Mouse (Mus musculus) myocyte (in vitro differentiated cells): ENCODE data around the gene Kcnq1. TPM values are rescaled to one million over a fixed set of nuclear protein-coding genes. Genes with fewer than 3 reads are reported as not detected.

Experiments
- H3K27me3 ChIP-seq: one replicate; pipeline ENCODE4 v1.6.1; 2011; ENCODE audit not compliant: control insufficient read depth, insufficient read depth, insufficient read length
- H3K36me3 ChIP-seq: one replicate; pipeline ENCODE4 v1.6.1; 2011; ENCODE audit not compliant: control insufficient read depth, insufficient read depth
- H3K4me2 ChIP-seq: one replicate; pipeline ENCODE4 v1.6.1; 2011; ENCODE audit warnings: low read depth, control low read depth
- H3K4me3 ChIP-seq: one replicate; pipeline ENCODE4 v1.5.1; 2011; ENCODE audit warnings: mild to moderate bottlenecking, control low read depth, moderate library complexity
- H3K79me2 ChIP-seq: one replicate; pipeline ENCODE4 v1.6.1; 2011; ENCODE audit not compliant: control insufficient read depth, insufficient read depth
- H3ac ChIP-seq: one replicate; pipeline ENCODE4 v1.6.1; 2011; ENCODE audit not compliant: control insufficient read depth, insufficient read length
- CEBPB ChIP-seq: IDR thresholded peaks from 2 replicates; pipeline ENCODE4 v1.6.1; 2011; ENCODE audit warnings: mild to moderate bottlenecking, moderate library complexity; ENCODE audit not compliant: poor library complexity, insufficient read depth, severe bottlenecking
- E2F4 ChIP-seq: IDR thresholded peaks from one replicate; pipeline ENCODE4 v1.6.1; 2011; ENCODE audit warnings: mild to moderate bottlenecking, control low read depth, moderate library complexity; ENCODE audit not compliant: insufficient read depth
- MAX ChIP-seq: IDR thresholded peaks from one replicate; pipeline ENCODE4 v1.6.1; 2011; ENCODE audit warnings: low read depth, mild to moderate bottlenecking, control low read depth
- MYOD1 ChIP-seq, 3 experiments: IDR thresholded peaks; one replicate each; pipeline ENCODE4 v1.6.1; 2011; ENCODE audit warnings: control low read depth in 2 of 3, low read depth in 2 of 3, mild to moderate bottlenecking in 2 of 3, moderate library complexity in 1 of 3; ENCODE audit not compliant: insufficient read length in 2 of 3, control insufficient read depth in 1 of 3
- MYOG ChIP-seq, 3 experiments: IDR thresholded peaks; one replicate each; pipeline ENCODE4 v1.6.1; 2011; ENCODE audit warnings: control low read depth in 2 of 3, low read depth in 2 of 3, mild to moderate bottlenecking in 2 of 3; ENCODE audit not compliant: insufficient read length in 2 of 3, control insufficient read depth in 1 of 3, insufficient read depth in 1 of 3
- POLR2A ChIP-seq: IDR thresholded peaks from one replicate; pipeline ENCODE4 v1.6.1; 2011; ENCODE audit warnings: low read depth, mild to moderate bottlenecking, control low read depth, moderate library complexity; ENCODE audit not compliant: insufficient read length
- POLR2AphosphoS2 ChIP-seq: IDR thresholded peaks from one replicate; pipeline ENCODE4 v1.6.1; 2011; ENCODE audit warnings: low read depth, control low read depth; ENCODE audit not compliant: insufficient read length
- REST ChIP-seq: IDR thresholded peaks from one replicate; pipeline ENCODE4 v1.6.1; 2011; ENCODE audit warnings: mild to moderate bottlenecking, control low read depth, moderate library complexity; ENCODE audit not compliant: insufficient read depth, insufficient read length
- SRF ChIP-seq: IDR thresholded peaks from one replicate; pipeline ENCODE4 v1.6.1; 2011; ENCODE audit warnings: low read depth; ENCODE audit not compliant: control insufficient read depth, insufficient read length
- TCF12 ChIP-seq: IDR thresholded peaks from one replicate; pipeline ENCODE4 v1.6.1; 2011; ENCODE audit warnings: mild to moderate bottlenecking, control low read depth; ENCODE audit not compliant: poor library complexity, insufficient read depth, severe bottlenecking
- TCF3 ChIP-seq: IDR thresholded peaks from one replicate; pipeline ENCODE4 v1.6.1; 2011; ENCODE audit warnings: low read depth, control low read depth; ENCODE audit not compliant: insufficient read length
- USF1 ChIP-seq: IDR thresholded peaks from one replicate; pipeline ENCODE4 v1.6.1; 2011; ENCODE audit warnings: low read depth, mild to moderate bottlenecking, control low read depth, moderate library complexity
- polyA plus RNA-seq: library from polyadenylated mRNA; unstranded; fragments of >200 nt; fragmentation: generic; extraction: Trizol; gene quantifications from one replicate; pipeline ENCODE4 v1.2.1, GENCODE M21; 2012; ENCODE audit warnings: missing spikeins

The Kcnq1 gene
- polyA plus RNA-seq, 1 experiment: 0.12 TPM

GRCm38 (mm10) chr7:143198443-143198842, 92.3 kb downstream of the Kcnq1 start:
- Histone ChIP-seq H3ac (no peak overlapping the region), H3K27me3 (peaks cover 38% of the 10 kb centered on the region), H3K36me3 (no peaks in the 10 kb centered on the region), H3K4me3 (no peak overlapping the region), H3K79me2 (no peaks in the 10 kb centered on the region), H3K4me2 (no peak overlapping the region)
- TF ChIP-seq POLR2A (no peak), MAX (no peak), MYOD1 (IDR thresholded peaks at IDR 0.05; ENCODE audit: control insufficient read depth in 1 of 3, insufficient read length in 2 of 3, low read depth in 2 of 3) (no peak), REST (no peak), TCF12 (no peak), MYOG (IDR thresholded peaks at IDR 0.05; ENCODE audit: control insufficient read depth in 1 of 3, insufficient read depth in 1 of 3, insufficient read length in 2 of 3, low read depth in 2 of 3) (no peak), CEBPB (no peak), E2F4 (no peak), SRF (no peak), POLR2AphosphoS2 (no peak)

GRCm38 (mm10) chr7:143201255-143201654, 95.1 kb downstream of the Kcnq1 start:
- TF ChIP-seq POLR2A (no peak), MYOD1 (IDR thresholded peaks at IDR 0.05; ENCODE audit: control insufficient read depth in 1 of 3, insufficient read length in 2 of 3, low read depth in 2 of 3) (no peak), MYOG (IDR thresholded peaks at IDR 0.05; ENCODE audit: control insufficient read depth in 1 of 3, insufficient read depth in 1 of 3, insufficient read length in 2 of 3, low read depth in 2 of 3) (no peak), REST (no peak)
- no peaks in the 10 kb centered on the region for H3K79me2 ChIP-seq

GRCm38 (mm10) chr7:143203897-143204296, 97.7 kb downstream of the Kcnq1 start:
- Histone ChIP-seq H3ac (no peak overlapping the region), H3K4me2 (no peak overlapping the region), H3K79me2 (no peaks in the 10 kb centered on the region), H3K4me3 (no peak overlapping the region), H3K27me3 (peaks cover 7% of the 10 kb centered on the region), H3K36me3 (no peaks in the 10 kb centered on the region)
- TF ChIP-seq MYOD1 (IDR thresholded peaks at IDR 0.05; ENCODE audit: control insufficient read depth in 1 of 3, insufficient read length in 2 of 3, low read depth in 2 of 3) (no peak), MAX (no peak), REST (no peak), E2F4 (no peak), USF1 (no peak), POLR2AphosphoS2 (no peak), TCF12 (no peak), POLR2A (no peak), TCF3 (no peak), SRF (no peak), CEBPB (no peak), MYOG (IDR thresholded peaks at IDR 0.05; ENCODE audit: control insufficient read depth in 1 of 3, insufficient read depth in 1 of 3, insufficient read length in 2 of 3, low read depth in 2 of 3) (no peak)

More at GRCm38 (mm10) chr7:143201255-143201654, 95.1 kb downstream of the Kcnq1 start:
- no peak overlapping the region for H3ac ChIP-seq
- H3K4me2 ChIP-seq: no peak overlapping the region
- peaks cover 25% of the 10 kb centered on the region for H3K27me3 ChIP-seq
- H3K4me3 ChIP-seq: no peak overlapping the region
- no peaks in the 10 kb centered on the region for H3K36me3 ChIP-seq

- Histone ChIP-seq H3ac (no peak overlapping the region), H3K4me3 (no peak overlapping the region), H3K79me2 (no peaks in the 10 kb centered on the region), H3K36me3 (no peaks in the 10 kb centered on the region), H3K4me2 (no peak overlapping the region), H3K27me3 (no peaks in the 10 kb centered on the region)
- TF ChIP-seq MYOG (IDR thresholded peaks at IDR 0.05; ENCODE audit: control insufficient read depth in 1 of 3, insufficient read depth in 1 of 3, insufficient read length in 2 of 3, low read depth in 2 of 3) (no peak), POLR2A (no peak), E2F4 (no peak), REST (no peak), POLR2AphosphoS2 (no peak), MAX (no peak), CEBPB (no peak), MYOD1 (IDR thresholded peaks at IDR 0.05; ENCODE audit: control insufficient read depth in 1 of 3, insufficient read length in 2 of 3, low read depth in 2 of 3) (no peak), TCF3 (no peak), SRF (no peak), USF1 (no peak), TCF12 (no peak)
Observed at GRCm38 (mm10) chr7:143207044-143207443, 100.9 kb downstream of the Kcnq1 start.

GRCm38 (mm10) chr7:143210796-143211195, 104.6 kb downstream of the Kcnq1 start:
- H3ac ChIP-seq: no peak overlapping the region
- TF ChIP-seq USF1 (no peak), REST (no peak), TCF3 (no peak), CEBPB (no peak), TCF12 (no peak), MAX (no peak), MYOD1 (IDR thresholded peaks at IDR 0.05; ENCODE audit: control insufficient read depth in 1 of 3, insufficient read length in 2 of 3, low read depth in 2 of 3) (no peak), POLR2A (no peak), POLR2AphosphoS2 (no peak), SRF (no peak), E2F4 (no peak), MYOG (IDR thresholded peaks at IDR 0.05; ENCODE audit: control insufficient read depth in 1 of 3, insufficient read depth in 1 of 3, insufficient read length in 2 of 3, low read depth in 2 of 3) (no peak)
- H3K36me3 ChIP-seq: no peaks in the 10 kb centered on the region
- no peaks in the 10 kb centered on the region for H3K79me2 ChIP-seq
- H3K4me3 ChIP-seq: no peak overlapping the region
- H3K27me3 ChIP-seq: no peaks in the 10 kb centered on the region
- no peak overlapping the region for H3K4me2 ChIP-seq
